In genomic region chr7:34296124-34296523, GRCm38 (mm10) we compare ENCODE assay signal across 25 mouse cellular contexts. TPM values are rescaled to one million over a fixed set of nuclear protein-coding genes. Genes with fewer than 3 reads are reported as not detected.
"Had no signal": no experiment of that assay in that cellular context is flagged by ENCODE, and none has a peak within 500 bp of the region (broad histone marks: within the 10 kb centered on the region; RNA-seq: fewer than 3 reads in every experiment).

No protein-coding gene starts in this region.

- H3K27ac ChIP-seq: heart, embryonic 10.5 days; hindbrain, embryonic 10.5 days; hindbrain, embryonic 12.5 days; hindbrain, embryonic 14.5 days; intestine, embryonic 15.5 days; layer of hippocampus, adult 2 months; left cerebral cortex, adult 2 months; limb, embryonic 10.5 days; limb, embryonic 12.5 days; liver, embryonic 13.5 days; liver, embryonic 15.5 days had no signal

- H3K9ac ChIP-seq: heart, embryonic 12.5 days; hindbrain, embryonic 12.5 days; hindbrain, embryonic 14.5 days; intestine, embryonic 15.5 days; limb, embryonic 12.5 days; liver, embryonic 13.5 days; liver, embryonic 15.5 days had no signal

- DNase-seq: gastrocnemius, postnatal 25 days; heart, adult 18-20 months; heart, postnatal 10 days; heart, postnatal 4 days; kidney, adult 8-10 months; kidney, postnatal 10 days; kidney, postnatal 25 days; kidney, postnatal 4 days; liver, embryonic 13.5 days had no signal

- H3K4me3 ChIP-seq: heart, embryonic 10.5 days; heart, embryonic 12.5 days; hindbrain, embryonic 10.5 days; hindbrain, embryonic 12.5 days; intestine, embryonic 15.5 days; layer of hippocampus, adult 2 months; left cerebral cortex, adult 2 months; limb, embryonic 10.5 days; limb, embryonic 12.5 days; liver, embryonic 13.5 days; liver, embryonic 15.5 days had no signal

- ATAC-seq: hindbrain, embryonic 16.5 days; inflammation-experienced regulatory T-cells, adult 6 months; intestine, embryonic 15.5 days; intestine, postnatal 0 days had no signal

- H3K4me1 ChIP-seq: hindbrain, embryonic 10.5 days; hindbrain, embryonic 12.5 days; limb, embryonic 10.5 days; limb, embryonic 12.5 days had no signal

- H3K36me3 ChIP-seq: hindbrain, embryonic 12.5 days; intestine, embryonic 15.5 days; limb, embryonic 12.5 days; liver, embryonic 15.5 days had no signal

- H3K27me3 ChIP-seq: heart, embryonic 12.5 days; hindbrain, embryonic 12.5 days; intestine, embryonic 15.5 days; limb, embryonic 12.5 days; liver, embryonic 13.5 days; liver, embryonic 15.5 days had no signal

- H3K9me3 ChIP-seq: heart, embryonic 10.5 days; heart, embryonic 12.5 days; hindbrain, embryonic 10.5 days; hindbrain, embryonic 12.5 days; intestine, embryonic 15.5 days; limb, embryonic 10.5 days; limb, embryonic 12.5 days; liver, embryonic 13.5 days; liver, embryonic 15.5 days had no signal

- H3K4me2 ChIP-seq: heart, embryonic 12.5 days; hindbrain, embryonic 12.5 days; hindbrain, embryonic 14.5 days; intestine, embryonic 15.5 days; limb, embryonic 12.5 days; liver, embryonic 13.5 days; liver, embryonic 15.5 days had no signal

RNA-seq across cellular contexts. Expression of gene Gm6096, which starts 45.3 kb away (rescaled TPM):
- polyA plus RNA-seq: frontal cortex, adult 2 months; heart, embryonic 10.5 days; hindbrain, embryonic 10.5 days; hindbrain, embryonic 12.5 days; inflammation-experienced regulatory T-cells, adult 6 months; intestine, embryonic 15.5 days; intestine, postnatal 0 days; kidney, embryonic 14.5 days; limb, embryonic 10.5 days; liver, embryonic 13.5 days; liver, embryonic 15.5 days had no signal
